In the genomic region with DNA sequence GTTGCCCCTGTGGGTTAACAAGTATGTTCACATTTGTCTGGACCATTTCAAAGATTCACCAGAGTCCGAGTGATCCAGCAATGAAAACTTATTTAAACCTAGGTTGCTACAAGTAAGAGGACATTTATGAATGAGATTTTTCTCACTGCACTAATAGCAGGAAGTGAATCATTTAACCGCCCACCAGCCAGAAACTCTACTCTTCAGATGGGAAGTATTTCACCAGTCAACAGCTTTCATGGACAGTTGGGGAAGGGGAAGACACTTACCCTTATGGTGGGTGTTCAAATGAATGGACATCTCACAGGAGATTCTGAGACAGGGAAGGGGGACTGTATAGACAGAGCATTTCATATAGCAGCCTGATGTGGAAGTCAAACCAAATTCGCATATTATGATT, we compare ENCODE assay signal across 15 mouse cellular contexts.
DNase-seq lines count a peak whose midpoint lies in the region; ATAC-seq lines count a peak whose summit lies in the region.
"Had no signal": no experiment of that assay in that cellular context is flagged by ENCODE, and none has a peak within 500 bp of the region (broad histone marks: within the 10 kb centered on the region; RNA-seq: fewer than 3 reads in every experiment).

No protein-coding gene starts in this region.

- no peak for DNase-seq in testis, postnatal 14 days (ENCODE audit: low spot score)
- DNase-seq in gastrocnemius, postnatal 4 days (ENCODE audit: low spot score in 2 of 2), result no peak
- DNase-seq in Muller cell, postnatal 12 days (ENCODE audit: inconsistent ontology term), result no peak
- DNase-seq: B cell, adult 2 months; cerebellum, adult 11-12 months; cerebellum, adult 2 months; cerebellum, adult 9-10 months; cerebellum, postnatal 10 days; cerebellum, postnatal 25 days; embryo, embryonic 11 days had no signal

- 0 out of 2 replicates have a peak, but pooled peaks have one; percentile 8 for ATAC-seq in common myeloid progenitor, adult 5-6 weeks (replicated peaks; ENCODE audit: low read depth, poor library complexity, severe bottlenecking)
- ATAC-seq in megakaryocyte progenitor cell, adult 5-6 weeks (replicated peaks; ENCODE audit: poor library complexity), result peak; percentile 48
- ATAC-seq: CD4-positive, CD25-positive, alpha-beta regulatory T cell, adult 4 months; forebrain, embryonic 14.5 days; forebrain, embryonic 16.5 days had no signal
